Mouse (Mus musculus): Measurements from ENCODE around the gene Twsg1.
"Not testable (repeated sequence)": the region's sequence is repeated elsewhere in the genome, so short reads cannot be mapped to it uniquely, and the experiment has no call there.

GRCm38 (mm10) chr17:65976720-65977119 lies 25.7 kb upstream of the Twsg1 start:
- TF ChIP-seq CTCF (IDR thresholded peaks at IDR 0.05; ENCODE audit: control insufficient read depth, insufficient read depth, low read length); POLR2A (IDR thresholded peaks at IDR 0.05; ENCODE audit: borderline replicate concordance, control insufficient read depth, low read depth, low read length): not testable (repeated sequence)
